ENCODE assay signal across 8 mouse cellular contexts in the genomic region with DNA sequence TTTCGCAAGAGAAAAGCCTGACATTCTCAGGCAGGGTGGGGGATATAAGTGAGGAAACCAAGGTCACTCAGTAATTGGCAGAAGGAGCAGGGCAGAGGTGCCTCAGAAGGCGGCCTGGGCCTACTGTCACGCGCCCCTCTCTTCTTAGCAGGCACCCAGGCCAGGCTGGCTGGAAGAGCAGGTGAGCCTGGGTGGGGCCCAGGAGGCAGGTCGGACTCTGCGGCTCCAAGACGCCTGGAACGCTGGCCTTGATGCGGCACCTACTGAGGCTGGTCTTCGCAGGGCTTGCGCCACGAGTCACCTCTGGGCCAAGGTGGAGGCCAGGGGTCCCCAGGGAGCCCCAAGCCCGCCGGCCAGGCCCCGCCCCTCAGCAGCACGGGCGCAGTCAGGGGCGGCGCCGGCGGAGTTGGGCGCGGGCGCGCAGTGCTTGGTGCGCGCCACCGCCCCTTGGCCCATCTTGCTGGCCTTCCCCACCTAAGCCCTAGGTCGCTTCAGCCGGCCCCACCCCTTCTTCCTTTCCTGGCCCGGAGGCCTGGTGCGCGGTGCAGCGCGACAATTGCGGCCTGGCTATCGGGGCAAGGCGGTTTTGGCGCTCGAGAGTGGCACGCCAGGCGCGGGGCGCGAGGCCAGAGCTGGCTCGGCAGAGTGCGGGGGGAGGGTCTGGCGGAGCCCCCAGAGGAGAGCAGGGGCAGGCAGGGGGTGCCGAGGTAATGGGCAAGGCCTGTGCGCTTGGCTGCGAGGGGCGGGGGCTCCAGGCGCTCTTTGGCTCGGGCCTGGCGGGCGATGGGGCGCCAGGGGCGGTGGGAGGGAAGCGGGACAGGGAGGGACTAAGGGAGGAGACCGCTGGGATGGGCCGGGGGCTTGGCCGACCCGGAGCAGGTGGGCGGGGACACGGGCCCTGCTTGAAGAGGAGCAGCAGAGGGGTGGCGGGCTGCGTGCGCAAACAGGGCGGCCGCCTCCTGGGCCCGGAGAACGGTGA. TPM values are rescaled to one million over a fixed set of nuclear protein-coding genes. Genes with fewer than 3 reads are reported as not detected.
DNase-seq lines count a peak whose midpoint lies in the region; ATAC-seq and TF ChIP-seq lines count a peak whose summit lies in the region.

Gene Prrg3 (plus strand): TSS at position 552 of the 979 bp plus-strand sequence.

- H3K9me3 ChIP-seq in kidney, postnatal 0 days (replicated peaks; ENCODE audit: low read length), result no peaks in the 10 kb centered on the region
- H3K9me3 ChIP-seq in liver, embryonic 14.5 days (ENCODE audit: control insufficient read depth, low read length), result no peaks in the 10 kb centered on the region
- no peaks in the 10 kb centered on the region for H3K9me3 ChIP-seq in neural tube, embryonic 15.5 days (replicated peaks)

- TF ChIP-seq EP300 in liver, embryonic 14.5 days (IDR thresholded peaks at IDR 0.05; ENCODE audit: low read depth), result no peak

- peak within 1 kb of the TSS; percentile 70 for H3K4me2 ChIP-seq in kidney, postnatal 0 days (ENCODE audit: low read length)
- peak within 1 kb of the TSS; percentile 18; the same call in 1 of the 2 replicates for H3K4me2 ChIP-seq in liver, embryonic 14.5 days (ENCODE audit: low read depth)
- H3K4me2 ChIP-seq in neural tube, embryonic 15.5 days, result peak within 1 kb of the TSS; percentile 73

- H3K27me3 ChIP-seq in kidney, adult 2 months (replicated peaks; ENCODE audit: control insufficient read depth, insufficient read depth, low read length), result no peaks in the 10 kb centered on the region
- no peaks in the 10 kb centered on the region for H3K27me3 ChIP-seq in kidney, postnatal 0 days (ENCODE audit: insufficient read depth, low read length)
- no peaks in the 10 kb centered on the region; the same call in 1 of the 2 replicates for H3K27me3 ChIP-seq in liver, embryonic 14.5 days (ENCODE audit: control insufficient read depth, insufficient read depth, low read length)
- H3K27me3 ChIP-seq in neural tube, embryonic 15.5 days (replicated peaks), result no peaks in the 10 kb centered on the region

- no peaks in the 10 kb centered on the region for H3K36me3 ChIP-seq in kidney, adult 2 months (ENCODE audit: control insufficient read depth, insufficient read depth, low read length)
- H3K36me3 ChIP-seq in kidney, postnatal 0 days (ENCODE audit: insufficient read depth, low read length), result no peaks in the 10 kb centered on the region
- H3K36me3 ChIP-seq in liver, embryonic 14.5 days (replicated peaks; ENCODE audit: control insufficient read depth, insufficient read depth, low read depth), result no peaks in the 10 kb centered on the region
- no peaks in the 10 kb centered on the region for H3K36me3 ChIP-seq in neural tube, embryonic 15.5 days

- no peak within 1 kb of the TSS for H3K27ac ChIP-seq in kidney, adult 2 months (ENCODE audit: insufficient read depth, low read depth, low read length)
- peak within 1 kb of the TSS; percentile 36; the same call in 1 of the 2 replicates for H3K27ac ChIP-seq in kidney, postnatal 0 days
- no peak within 1 kb of the TSS for H3K27ac ChIP-seq in liver, embryonic 14.5 days
- peak within 1 kb of the TSS; percentile 70 for H3K27ac ChIP-seq in neural tube, embryonic 15.5 days (replicated peaks)

- H3K4me1 ChIP-seq in kidney, adult 2 months (ENCODE audit: control insufficient read depth, insufficient read depth, low read length), result no peaks in the 10 kb centered on the region
- no peaks in the 10 kb centered on the region for H3K4me1 ChIP-seq in kidney, postnatal 0 days (replicated peaks; ENCODE audit: insufficient read depth, low read length)
- no peaks in the 10 kb centered on the region for H3K4me1 ChIP-seq in liver, embryonic 14.5 days (replicated peaks; ENCODE audit: control insufficient read depth in 2 of 2, insufficient read depth in 2 of 2, low read length in 1 of 2)
- no peaks in the 10 kb centered on the region for H3K4me1 ChIP-seq in neural tube, embryonic 15.5 days

- peak within 1 kb of the TSS; percentile 55 for H3K9ac ChIP-seq in kidney, postnatal 0 days (ENCODE audit: low read depth, low read length)
- no peak within 1 kb of the TSS for H3K9ac ChIP-seq in liver, embryonic 14.5 days (replicated peaks)
- peak within 1 kb of the TSS; percentile 62 for H3K9ac ChIP-seq in neural tube, embryonic 15.5 days (replicated peaks)

- no peak for TF ChIP-seq POLR2A in kidney, adult 2 months (IDR thresholded peaks at IDR 0.05; ENCODE audit: low read depth, low read length)

- H3K4me3 ChIP-seq in kidney, adult 2 months (ENCODE audit: insufficient read depth, low read depth, low read length), result peak within 1 kb of the TSS; percentile 46; the same call in 1 of the 2 replicates
- peak within 1 kb of the TSS; percentile 43 for H3K4me3 ChIP-seq in kidney, postnatal 0 days (replicated peaks; ENCODE audit: low read depth, low read length)
- H3K4me3 ChIP-seq in liver, embryonic 14.5 days (ENCODE audit: insufficient read depth in 1 of 2, low read depth in 2 of 2, low read length in 2 of 2), result no peak within 1 kb of the TSS
- peak within 1 kb of the TSS; percentile 53 for H3K4me3 ChIP-seq in neural tube, embryonic 15.5 days (replicated peaks)

- 6% methylated on average over 38 of the region's 72 CpGs for WGBS in kidney, adult 2 months
- 29% methylated on average over 59 of the region's 72 CpGs for WGBS in kidney, postnatal 0 days
- 18% methylated on average over 59 of the region's 72 CpGs for WGBS in liver, embryonic 14.5 days (ENCODE audit: insufficient replicate concordance)
- 33% methylated on average over 62 of the region's 72 CpGs for WGBS in neural tube, embryonic 15.5 days

- peak; percentile 93 for ATAC-seq in kidney, postnatal 0 days (replicated peaks; ENCODE audit: low FRiP score, low read depth)
- 0 out of 2 replicates have a peak, but pooled peaks have one; percentile 31 for ATAC-seq in liver, embryonic 14.5 days (ENCODE audit: insufficient read depth)
- ATAC-seq in neural tube, embryonic 15.5 days (ENCODE audit: low FRiP score), result peak; percentile 89

- no peak for DNase-seq in kidney, adult 2 months
- no peak for DNase-seq in kidney, adult 8-10 months
- DNase-seq in embryo, embryonic 9.5 days (ENCODE audit: extremely low spot score), result peak; percentile 82
- DNase-seq in gonadal fat pad, adult 2 months (ENCODE audit: low read depth), result no peak
- peak; percentile 71 for DNase-seq in kidney, postnatal 0 days (ENCODE audit: low spot score)
- no peak for DNase-seq in liver, embryonic 14.5 days (ENCODE audit: low read depth in 3 of 3, low spot score in 3 of 3)
- DNase-seq in urinary bladder, postnatal 4 days (ENCODE audit: low spot score in 2 of 2), result peak; percentile 66 to 76

- TF ChIP-seq CTCF in kidney, adult 2 months (conservative IDR thresholded peaks at IDR 0.05; ENCODE audit: insufficient read depth, insufficient read length, low read depth, low read length), result no peak
- TF ChIP-seq CTCF in kidney, postnatal 0 days (IDR thresholded peaks at IDR 0.05; ENCODE audit: low read depth), result no peak
- no peak for TF ChIP-seq CTCF in liver, embryonic 14.5 days (IDR thresholded peaks at IDR 0.05; ENCODE audit: low read depth)

RNA-seq across cellular contexts. Expression of gene Prrg3, which starts in this region (rescaled TPM):
- 1.1 and 1.2 TPM in 2 replicates for polyA plus RNA-seq in kidney, adult 2 months (2012; rRNA removed)
- 98.5 and 175 TPM in 2 replicates for polyA plus RNA-seq in gonadal fat pad, adult 2 months (2012; rRNA removed)
- polyA plus RNA-seq in kidney, postnatal 0 days (2015; fragmentation: Nextera tagmentation; extraction: Ambion mirVana), result 4.3 and 4.4 TPM in 2 replicates
- polyA plus RNA-seq in liver, embryonic 14.5 days (2012; rRNA removed), result 0.75 and 1.0 TPM in 2 replicates
- polyA plus RNA-seq in liver, embryonic 14.5 days (2014; fragmentation: Nextera tagmentation; extraction: Ambion mirVana), result 0.51 and 0.53 TPM in 2 replicates
- polyA plus RNA-seq in neural tube, embryonic 15.5 days (2015; fragmentation: Nextera tagmentation; extraction: Ambion mirVana), result 11.7 and 11.8 TPM in 2 replicates

Comparison
In these comparisons a context has a peak if more than half of its experiments do, and no peak if none do; other contexts are left out.
1. DNase-seq: peak in embryo, embryonic 9.5 days (single experiment), kidney, postnatal 0 days (single experiment) and urinary bladder, postnatal 4 days (2 of 2); none in kidney, adult 2 months (single experiment), kidney, adult 8-10 months (0 of 2), gonadal fat pad, adult 2 months (single experiment) and liver, embryonic 14.5 days (0 of 3).
2. H3K27ac ChIP-seq: peak in kidney, postnatal 0 days (single experiment) and neural tube, embryonic 15.5 days (single experiment); none in kidney, adult 2 months (single experiment) and liver, embryonic 14.5 days (single experiment).
3. H3K4me3 ChIP-seq: peak in kidney, adult 2 months (single experiment), kidney, postnatal 0 days (single experiment) and neural tube, embryonic 15.5 days (single experiment); none in liver, embryonic 14.5 days (0 of 2).
4. ATAC-seq: peak in every context shown above with its lines; median percentile 93 in kidney, postnatal 0 days; 89 in neural tube, embryonic 15.5 days; 31 in liver, embryonic 14.5 days.
5. H3K4me2 ChIP-seq: peak in every context shown above with its lines; median percentile 73 in neural tube, embryonic 15.5 days; 70 in kidney, postnatal 0 days; 18 in liver, embryonic 14.5 days.